Mouse (Mus musculus): Measurements from ENCODE around the gene Natd1. TPM values are rescaled to one million over a fixed set of nuclear protein-coding genes. Genes with fewer than 3 reads are reported as not detected.

Gene Natd1
- total RNA-seq, 2 experiments from 2014 or later = 12.4 to 13.7 TPM

GRCm38 (mm10) chr11:60864166-60864565, 50.4 kb downstream of the Natd1 start:
- no peak for DNase-seq (ENCODE audit: extremely low spot score in 1 of 2, low spot score in 2 of 2)
- intact Hi-C loops (cut with DNase I) = no loop called here

GRCm38 (mm10) chr11:60863196-60863595, 51.4 kb downstream of the Natd1 start:
- no peak for DNase-seq (ENCODE audit: extremely low spot score in 1 of 2, low spot score in 2 of 2)
- intact Hi-C loops (cut with DNase I) = no loop called here

GRCm38 (mm10) chr11:60861993-60862392, 52.6 kb downstream of the Natd1 start:
- DNase-seq (ENCODE audit: extremely low spot score in 1 of 2, low spot score in 2 of 2) = no peak
- intact Hi-C loops (cut with DNase I) = no loop called here

GRCm38 (mm10) chr11:60856587-60856986, 58.0 kb downstream of the Natd1 start:
- intact Hi-C loops (cut with DNase I) = no loop called here
- DNase-seq (ENCODE audit: extremely low spot score in 1 of 2, low spot score in 2 of 2) = no peak

Other genes with a start within 250 kb of the Natd1 start
- gene Llgl1, start 215.0 kb downstream of the Natd1 start, total RNA-seq (2021) = 10 to 100 TPM; 32.5 to 33.9 TPM
- gene Flii, start 187.5 kb downstream of the Natd1 start, total RNA-seq (2021) = 10 to 100 TPM; 48.5 to 59.6 TPM
- 10 to 100 TPM; 25.9 to 26.2 TPM for gene Mief2, start 186.4 kb downstream of the Natd1 start, total RNA-seq (2021)
- gene Top3a, start 137.4 kb downstream of the Natd1 start, total RNA-seq (2021) = 1 to 10 TPM; 4.7 to 5.3 TPM
- gene Smcr8, start 137.2 kb downstream of the Natd1 start, total RNA-seq (2021) = 10 to 100 TPM; 24.6 to 26.0 TPM
- 1 to 10 TPM; 3.3 to 4.2 TPM for gene Shmt1, start 103.0 kb downstream of the Natd1 start, total RNA-seq (2021)
- 10 to 100 TPM; 29.1 to 29.7 TPM for gene Dhrs7b, start 84.1 kb downstream of the Natd1 start, total RNA-seq (2021)
- 10 to 100 TPM; 25.2 TPM for gene Tmem11, start 35.5 kb downstream of the Natd1 start, total RNA-seq (2021)
- 10 to 100 TPM; 13.4 to 14.3 TPM for gene Map2k3, start 17.3 kb upstream of the Natd1 start, total RNA-seq (2021)
- gene Kcnj12, start 107.8 kb upstream of the Natd1 start, total RNA-seq (2021) = 1 to 10 TPM; 8.2 to 8.3 TPM
- gene Tnfrsf13b, start 212.0 kb upstream of the Natd1 start, total RNA-seq (2021) = 1 to 10 TPM; 2.1 to 2.5 TPM

Measured in left cerebral cortex, postnatal 10 days (tissue).